Mouse (Mus musculus) cortical plate, adult 2 months (tissue): Measurements from ENCODE around the gene Tent5b. TPM values are rescaled to one million over a fixed set of nuclear protein-coding genes. Genes with fewer than 3 reads are reported as not detected.
A peak's percentile ranks its signal among the peaks of the same experiment; 100 is the strongest.

Source experiments
- H3K27ac ChIP-seq: fragments of 200-500 bp; 2 replicates; pipeline ENCODE4 v1.5.1; 2012; ENCODE audit warnings: low read length, control low read depth, inconsistent platforms; ENCODE audit not compliant: insufficient read depth
- H3K4me1 ChIP-seq: fragments of 200-500 bp; 2 replicates; pipeline ENCODE4 v1.6.1; 2011; ENCODE audit warnings: low read length; ENCODE audit not compliant: control insufficient read depth, insufficient read depth
- H3K4me3 ChIP-seq: fragments of 200-500 bp; 2 replicates; pipeline ENCODE4 v1.5.1; 2011; ENCODE audit warnings: mild to moderate bottlenecking, low read length, control low read depth; ENCODE audit not compliant: insufficient read depth
- CTCF ChIP-seq: fragments of 200-500 bp; IDR thresholded peaks from 2 replicates; pipeline ENCODE4 v1.5.1; 2011; ENCODE audit warnings: mild to moderate bottlenecking, control low read depth, low read length; ENCODE audit not compliant: insufficient read depth; ENCODE audit errors: extremely low read depth
- POLR2A ChIP-seq: fragments of 200-500 bp; IDR thresholded peaks from 2 replicates; pipeline ENCODE4 v1.6.1; 2011; ENCODE audit warnings: mild to moderate bottlenecking, low read length, control low read depth; ENCODE audit not compliant: insufficient read depth; ENCODE audit errors: extremely low read depth
- polyA plus RNA-seq: library from polyadenylated mRNA; depleted of rRNA; stranded (reverse); fragments of >200 nt; gene quantifications from 2 replicates; pipeline ENCODE4 v1.2.3, GENCODE M21; 2012; rRNA removed

The Tent5b gene
- 0.04 and 0.06 TPM in 2 replicates for polyA plus RNA-seq

DNA sequence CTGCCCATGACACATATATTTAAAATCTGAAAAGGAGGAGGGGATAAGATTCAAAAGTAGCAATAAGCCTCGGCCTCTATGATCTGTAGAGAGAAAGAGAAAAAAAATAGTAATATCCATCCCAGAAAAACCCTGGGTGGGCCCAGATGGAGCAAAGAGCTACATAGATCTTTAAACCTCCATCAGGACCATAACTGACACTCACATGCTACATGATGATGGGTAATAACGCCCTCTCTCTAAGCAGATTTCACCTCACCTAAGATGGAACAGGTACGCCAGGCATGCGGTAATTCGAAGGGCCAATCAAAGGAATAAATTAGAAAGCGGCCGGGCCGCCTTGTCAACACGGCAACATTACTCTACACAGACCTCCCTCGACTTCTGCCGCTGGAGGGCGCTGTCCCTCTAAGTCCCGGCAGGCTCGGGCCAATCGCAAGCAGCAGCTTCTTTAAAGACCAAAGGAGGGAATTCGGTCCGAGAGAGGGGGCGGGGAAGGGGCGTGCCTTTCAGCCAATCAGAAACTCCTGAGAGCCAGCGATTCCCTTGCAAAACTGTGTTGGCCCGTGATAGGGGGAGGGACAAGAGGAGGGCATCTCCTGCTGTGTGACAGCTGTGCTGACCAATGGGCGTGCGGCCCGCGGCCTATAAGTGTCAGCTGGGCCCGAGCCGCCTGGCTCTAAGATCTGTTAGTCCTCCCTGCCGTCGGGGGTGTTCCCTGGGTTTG lies at the start of gene Tent5b:
Gene Tent5b, plus strand, starts transcription at position 675 of the 727 bp plus-strand sequence.
- Histone ChIP-seq H3K4me3 (no peak within 1 kb of the TSS), H3K27ac (no peak within 1 kb of the TSS), H3K4me1 (no peaks in the 10 kb centered on the region)
- peak; percentile 61 for TF ChIP-seq CTCF
- no peak for TF ChIP-seq POLR2A

DNA sequence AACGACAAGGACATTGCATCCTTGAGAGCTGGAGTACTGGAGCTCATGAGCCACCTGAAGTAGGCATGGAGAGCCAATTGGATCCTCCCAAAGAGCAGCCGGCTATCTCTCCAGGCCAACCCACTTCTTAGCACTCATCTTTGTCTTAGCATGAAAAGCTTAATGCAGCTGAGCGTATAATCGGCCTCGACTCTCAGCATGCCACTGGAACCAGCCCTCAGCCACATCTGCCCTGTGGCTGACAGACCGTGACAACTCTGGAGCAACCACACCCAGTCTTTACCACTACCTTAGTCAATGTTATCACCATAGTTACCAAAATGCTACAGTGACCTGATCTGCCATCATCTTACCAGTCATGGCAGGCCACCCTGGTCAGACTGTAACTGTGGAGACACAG lies 48.4 kb upstream of the Tent5b start:
- H3K4me3 ChIP-seq, result no peak overlapping the region
- TF ChIP-seq POLR2A (no peak), CTCF (no peak)
- no peak overlapping the region for H3K27ac ChIP-seq
- H3K4me1 ChIP-seq, result no peaks in the 10 kb centered on the region

DNA sequence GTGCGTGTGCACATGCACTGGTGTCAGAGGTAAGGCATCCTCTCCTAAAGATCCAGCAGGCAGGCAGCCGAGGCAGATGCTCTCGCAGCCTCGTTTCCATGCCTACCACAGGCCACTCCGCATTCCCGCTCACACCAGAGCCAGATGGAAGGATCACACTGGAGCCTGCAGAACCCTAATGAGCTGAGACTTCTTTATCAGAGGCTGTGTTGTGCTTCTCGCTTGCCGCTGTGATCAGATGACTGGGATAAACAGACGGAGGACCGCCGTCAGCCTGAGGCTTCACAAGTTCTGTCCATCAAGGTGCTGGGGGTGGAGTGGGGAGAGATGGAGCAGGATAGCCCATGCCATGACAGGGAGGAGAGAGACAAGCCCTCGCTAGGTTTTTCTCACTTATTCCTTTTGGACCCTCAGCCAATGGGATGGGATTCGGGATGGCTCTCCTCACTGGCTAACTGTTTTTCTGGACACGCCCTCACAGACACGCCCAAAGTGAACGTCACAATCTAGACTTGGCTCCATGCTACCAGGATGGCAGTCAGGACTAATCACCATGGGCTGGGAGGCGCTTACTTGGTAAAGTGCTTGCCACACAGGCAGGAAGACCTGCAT lies 47.3 kb upstream of the Tent5b start:
- TF ChIP-seq CTCF (no peak), POLR2A (no peak)
- H3K4me3 ChIP-seq, result no peak overlapping the region
- H3K27ac ChIP-seq, result no peak overlapping the region
- H3K4me1 ChIP-seq, result no peaks in the 10 kb centered on the region

DNA sequence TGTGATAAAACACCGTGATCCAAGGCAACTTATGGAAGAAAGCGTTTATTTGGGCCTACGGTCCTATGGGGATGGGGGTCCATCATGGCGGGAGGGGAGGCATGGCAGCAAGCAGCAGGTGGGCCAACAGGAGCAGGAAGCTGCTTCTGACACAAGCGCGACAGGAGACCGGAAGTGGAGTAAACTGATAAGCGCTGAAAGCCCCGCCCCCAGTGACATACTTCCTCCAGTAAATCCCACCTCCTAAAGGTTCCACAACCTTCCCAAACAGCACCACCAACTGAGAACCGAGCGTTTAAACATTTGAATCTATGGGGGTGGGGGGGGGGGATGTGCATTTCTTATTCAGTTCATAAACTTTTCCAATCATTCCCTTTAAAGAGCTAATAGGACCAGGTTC lies 44.0 kb upstream of the Tent5b start:
- no peak overlapping the region for H3K4me3 ChIP-seq
- no peak overlapping the region for H3K27ac ChIP-seq
- TF ChIP-seq CTCF (no peak), POLR2A (no peak)
- 0 out of 2 replicates have a peak, but pooled peaks cover 2% of the 10 kb centered on the region for H3K4me1 ChIP-seq

DNA sequence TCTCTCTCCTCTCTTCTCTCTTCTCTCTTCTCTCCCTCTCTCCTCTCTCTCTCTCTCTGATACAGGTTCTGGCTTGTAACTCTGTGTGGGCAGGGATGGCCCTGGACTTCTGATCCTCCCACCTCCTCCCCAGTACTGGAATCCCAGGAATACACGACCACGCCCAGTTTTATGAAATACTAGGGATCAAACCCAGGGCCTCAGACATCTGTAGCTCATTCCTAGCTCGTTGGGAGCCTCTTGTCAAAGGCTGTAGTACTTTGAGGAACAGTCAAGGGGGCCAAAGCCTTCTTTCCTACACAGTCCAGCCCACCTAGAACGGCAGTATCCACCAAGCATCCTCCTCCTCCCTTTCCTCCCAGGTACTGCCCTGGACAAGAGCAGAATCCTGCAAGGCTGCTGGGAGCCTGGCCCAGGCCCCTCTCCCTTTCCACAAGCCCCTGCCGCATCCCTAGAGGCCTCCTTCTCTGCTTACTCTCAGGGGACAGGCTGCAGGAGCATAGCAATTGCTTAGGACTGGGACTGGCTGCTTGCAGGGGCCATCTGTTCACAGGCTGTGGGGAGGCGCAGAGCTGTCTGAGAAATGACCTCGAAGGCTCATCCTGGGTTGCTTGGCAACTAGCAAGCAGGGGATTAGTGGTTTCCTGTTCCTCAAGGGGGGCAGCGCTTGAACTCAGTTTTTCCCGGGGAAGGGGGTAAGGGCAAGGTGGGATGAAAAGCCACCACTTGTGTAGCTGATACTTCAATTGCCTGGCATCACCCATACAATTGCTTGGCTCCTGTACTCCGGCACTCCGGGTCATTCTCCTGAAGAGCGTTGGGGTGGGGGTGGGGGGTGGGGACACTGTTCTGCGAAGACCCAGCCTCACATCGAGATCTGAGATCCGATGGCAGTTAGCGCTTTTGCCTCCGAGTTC lies 40.2 kb upstream of the Tent5b start:
- H3K4me3 ChIP-seq, result no peak overlapping the region
- no peak overlapping the region for H3K27ac ChIP-seq
- TF ChIP-seq POLR2A (no peak), CTCF (no peak)
- H3K4me1 ChIP-seq, result 0 out of 2 replicates have a peak, but pooled peaks cover 2% of the 10 kb centered on the region

DNA sequence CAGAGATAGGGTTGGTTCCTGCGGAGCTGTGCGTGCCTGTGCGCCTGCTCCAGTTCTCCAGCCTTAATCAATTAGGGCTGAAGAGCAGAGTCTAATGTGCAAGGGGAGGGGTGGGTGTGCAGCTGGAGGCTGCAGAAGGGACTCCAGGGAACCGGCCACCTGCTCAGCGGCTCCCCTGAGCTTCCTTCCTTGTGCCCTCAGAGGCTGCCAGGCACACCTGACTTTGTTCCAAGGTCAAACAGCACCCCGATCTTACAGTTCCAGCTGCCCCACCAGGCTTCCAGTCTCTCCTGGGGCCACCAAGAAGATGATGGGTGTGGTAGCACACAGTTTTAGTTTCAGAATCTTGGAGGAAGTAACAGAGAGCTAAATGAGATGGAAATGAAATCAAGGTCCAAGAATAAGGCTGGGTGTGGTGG lies 39.5 kb upstream of the Tent5b start:
- Histone ChIP-seq H3K27ac (no peak overlapping the region), H3K4me3 (no peak overlapping the region), H3K4me1 (0 out of 2 replicates have a peak, but pooled peaks cover 2% of the 10 kb centered on the region)
- TF ChIP-seq POLR2A, result no peak
- no peak for TF ChIP-seq CTCF

DNA sequence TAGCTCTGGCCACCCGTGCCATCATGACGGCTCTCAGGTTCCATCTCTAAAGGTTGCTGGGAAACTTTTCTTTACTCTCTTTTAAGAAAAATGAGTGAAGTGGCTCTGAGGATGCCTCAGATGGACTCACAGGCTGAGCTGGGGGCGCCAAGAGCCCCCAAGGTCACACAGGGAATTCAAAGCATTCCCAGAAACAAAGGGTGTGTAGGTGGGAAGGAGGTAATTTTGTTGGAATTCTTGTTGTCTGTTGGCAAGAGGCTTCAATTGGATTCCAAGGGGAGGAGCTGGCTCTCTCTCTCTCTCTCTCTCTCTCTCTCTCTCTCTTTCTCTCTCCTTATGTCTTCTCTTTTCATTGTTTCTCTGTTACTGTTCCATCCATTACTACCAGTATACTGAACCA lies 37.7 kb upstream of the Tent5b start:
- no peak for TF ChIP-seq CTCF
- no peak for TF ChIP-seq POLR2A
- no peak overlapping the region for H3K27ac ChIP-seq
- H3K4me1 ChIP-seq, result 0 out of 2 replicates have a peak, but pooled peaks cover 2% of the 10 kb centered on the region
- H3K4me3 ChIP-seq, result no peak overlapping the region

DNA sequence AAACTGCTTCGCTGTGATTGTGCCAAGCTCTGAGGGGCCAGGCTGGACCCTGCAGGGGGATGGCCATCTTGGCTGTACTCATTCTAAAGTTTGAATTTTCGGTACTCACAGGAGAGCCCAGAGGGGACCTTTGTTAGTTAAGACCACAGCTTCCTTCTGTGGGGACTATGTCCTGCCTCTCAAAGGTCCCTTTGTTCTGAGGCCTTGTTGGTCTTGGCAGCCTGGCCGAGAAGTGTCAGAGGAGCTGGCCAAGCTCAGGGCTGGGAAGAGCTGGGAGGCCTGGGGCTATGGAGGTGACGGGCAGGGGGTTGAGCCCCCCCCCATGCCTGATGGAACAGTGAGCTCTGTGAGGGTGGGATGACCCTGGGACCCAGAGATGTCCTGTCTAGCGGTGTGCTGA lies 36.8 kb upstream of the Tent5b start:
- Histone ChIP-seq H3K4me3 (no peak overlapping the region), H3K27ac (no peak overlapping the region), H3K4me1 (0 out of 2 replicates have a peak, but pooled peaks cover 2% of the 10 kb centered on the region)
- TF ChIP-seq CTCF, result no peak
- no peak for TF ChIP-seq POLR2A

DNA sequence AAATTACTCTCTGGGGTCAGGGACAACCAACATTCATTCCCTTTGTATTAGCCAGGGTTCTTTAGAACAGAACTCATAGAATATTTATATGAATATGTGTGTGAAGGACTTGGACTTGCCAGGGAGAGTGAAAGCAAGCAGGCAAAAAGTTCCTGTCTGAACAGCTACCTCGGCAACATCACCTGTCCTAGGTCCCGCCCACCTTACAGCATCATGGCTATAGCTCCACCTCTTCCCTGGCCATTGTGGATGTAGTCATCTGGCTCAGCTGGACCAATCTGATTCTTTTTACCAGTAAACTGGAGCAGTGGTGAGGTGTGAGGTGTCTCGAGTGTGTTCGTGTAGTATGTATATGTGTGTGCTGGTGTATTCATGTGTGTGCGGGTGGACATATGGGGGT lies 34.2 kb upstream of the Tent5b start:
- no peaks in the 10 kb centered on the region for H3K4me1 ChIP-seq
- TF ChIP-seq POLR2A (no peak), CTCF (no peak)
- H3K27ac ChIP-seq, result no peak overlapping the region
- no peak overlapping the region for H3K4me3 ChIP-seq
